Mouse (Mus musculus) mature B cell (primary cell): ENCODE measurements around the gene Lat2.

Source experiments
- in situ Hi-C: fragments of 300-500 bp; cut with MboI; formaldehyde crosslinking; loops from 2 replicates; pipeline ENCODE4 v1.14.3; 2019

Gene Lat2

DNA sequence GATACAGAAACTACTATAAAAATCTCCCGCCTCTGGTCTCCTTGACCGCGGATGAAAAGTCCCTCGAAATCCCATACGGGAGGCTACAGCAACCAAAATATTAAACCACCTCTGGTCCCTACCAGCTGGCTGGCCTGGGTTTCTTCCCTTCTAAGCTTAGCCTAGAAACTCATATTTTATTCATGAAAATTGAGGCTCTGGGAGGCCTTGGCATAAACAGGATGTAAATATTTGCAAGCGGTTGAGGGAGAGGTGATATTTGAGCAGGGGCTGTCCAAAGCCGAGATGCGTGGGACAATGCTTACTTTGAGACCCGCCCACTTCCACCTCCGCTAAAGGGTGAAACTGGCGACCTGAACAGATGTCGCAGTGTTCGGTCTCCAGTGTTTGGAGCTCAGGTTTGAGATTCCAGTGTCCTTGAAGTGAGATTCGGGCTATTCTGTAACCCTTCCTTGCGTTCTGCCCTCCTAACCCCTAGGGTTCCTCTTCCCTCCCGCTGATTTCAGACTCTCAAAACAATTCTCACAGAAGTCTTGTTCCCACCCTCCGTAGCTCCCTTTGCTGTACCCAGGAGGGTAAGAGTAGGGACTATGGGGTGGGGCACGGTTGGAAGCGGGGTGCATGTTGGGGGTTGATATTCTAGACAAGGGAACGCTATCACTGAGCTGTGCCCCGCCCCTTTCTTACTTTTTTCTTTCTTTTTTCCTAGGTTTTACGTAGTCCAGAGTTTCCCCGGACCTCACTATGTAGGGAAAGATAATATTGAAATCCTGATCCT is 42.9 kb downstream of the Lat2 start:
- in situ Hi-C loops, result no loop called here

DNA sequence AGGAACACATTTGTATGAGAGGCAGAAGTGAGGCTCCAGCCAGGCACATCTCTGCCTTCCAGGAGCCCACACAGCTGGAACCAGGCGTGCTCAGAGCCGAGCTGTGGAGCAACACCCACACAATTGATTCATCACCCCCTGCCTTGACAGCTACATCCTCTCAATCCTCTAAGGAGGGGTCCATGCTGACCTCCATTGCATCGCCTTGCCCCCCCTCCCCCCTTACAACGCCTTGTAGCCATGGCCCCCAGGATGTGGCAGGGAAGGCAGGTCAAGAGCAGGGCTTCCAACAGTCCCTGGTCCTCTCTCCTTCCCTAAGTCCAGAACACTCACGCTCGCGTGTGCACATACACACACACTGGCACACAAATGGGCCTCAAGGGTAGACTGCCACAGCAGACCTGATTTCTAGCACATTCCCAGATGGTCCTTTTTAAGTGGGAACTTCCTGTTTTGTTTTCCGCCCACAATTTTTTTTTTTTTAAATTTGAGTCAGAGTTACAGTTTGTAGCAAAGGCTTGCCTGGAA is 45.8 kb downstream of the Lat2 start:
- in situ Hi-C loops, result no loop called here

DNA sequence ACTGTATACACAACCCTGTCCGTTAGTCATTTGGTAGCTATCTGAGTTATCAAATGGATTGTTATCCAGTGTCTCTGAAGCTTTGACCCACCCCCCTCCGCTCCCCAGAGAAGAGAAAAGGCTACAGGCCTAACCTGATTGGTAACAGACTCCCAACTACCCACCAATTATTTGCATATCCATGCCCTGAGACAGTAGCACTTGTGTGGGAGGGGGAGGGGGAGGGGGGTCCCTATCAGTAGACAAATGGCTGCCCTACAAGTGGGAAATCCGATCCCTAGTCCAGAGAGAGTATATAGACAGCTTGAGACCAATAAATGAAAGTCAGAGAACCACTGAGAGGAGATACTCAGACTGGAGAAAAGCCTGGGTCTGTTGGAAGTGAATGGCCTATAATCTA is 46.8 kb downstream of the Lat2 start:
- in situ Hi-C loops, result no loop called here

DNA sequence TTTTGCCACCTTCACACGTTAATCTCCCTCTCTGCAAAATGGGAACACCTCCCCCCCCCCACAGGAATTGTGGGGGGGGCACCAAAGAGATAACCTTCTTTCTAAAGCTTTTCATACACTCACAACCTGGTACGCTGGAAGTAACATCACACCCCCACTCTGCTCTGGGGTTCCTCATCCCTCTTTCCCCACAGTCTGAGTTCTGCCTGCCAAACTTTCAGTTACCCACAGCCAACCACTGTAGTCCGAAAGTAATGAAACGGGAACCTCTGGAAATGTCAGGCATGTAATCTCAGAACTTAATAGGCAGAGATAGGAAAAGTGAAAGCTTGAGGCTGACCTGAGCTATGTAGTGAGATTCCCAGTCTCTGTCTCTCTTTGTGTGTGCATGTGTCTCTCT is 47.4 kb downstream of the Lat2 start:
- in situ Hi-C loops, result no loop called here

DNA sequence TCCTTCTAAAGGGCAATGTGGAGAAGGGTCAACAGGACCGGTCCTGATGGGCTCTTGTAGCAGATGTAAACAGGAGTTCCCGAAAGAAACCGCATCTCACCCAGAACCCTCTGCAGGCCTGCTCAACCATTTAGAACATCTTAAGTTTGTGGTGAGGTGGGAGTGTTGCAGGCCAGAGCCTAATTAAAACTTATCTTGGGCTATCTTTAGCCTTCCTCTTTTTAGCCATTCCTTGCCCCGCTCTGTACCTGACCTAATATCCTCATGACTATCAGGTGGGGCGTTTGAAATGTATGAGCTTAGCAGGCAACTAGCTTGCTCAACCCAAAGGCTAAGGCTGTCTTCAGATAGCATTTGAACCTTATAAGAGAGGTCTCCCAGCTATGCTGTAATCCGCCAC is 49.1 kb downstream of the Lat2 start:
- in situ Hi-C loops, result no loop called here

DNA sequence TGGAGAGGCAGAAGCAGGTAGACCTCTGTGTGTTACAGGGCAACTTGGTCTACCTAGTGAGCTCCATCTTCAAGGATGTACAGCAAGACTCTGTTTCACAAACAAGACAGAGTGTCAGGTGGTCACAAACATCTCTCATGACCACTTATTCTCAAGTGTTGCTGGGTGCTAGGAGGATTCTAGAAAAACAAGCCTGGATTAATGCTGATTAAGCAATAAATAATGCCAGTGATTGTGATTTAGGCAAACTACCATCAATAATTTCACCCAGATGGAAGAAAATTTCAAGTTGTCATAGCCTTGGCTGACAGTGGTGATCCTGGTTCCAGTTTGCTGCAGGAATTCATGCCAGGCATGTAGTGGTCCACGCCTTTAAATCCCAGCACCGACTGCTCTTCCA is 50.6 kb downstream of the Lat2 start:
- in situ Hi-C loops, result no loop called here

DNA sequence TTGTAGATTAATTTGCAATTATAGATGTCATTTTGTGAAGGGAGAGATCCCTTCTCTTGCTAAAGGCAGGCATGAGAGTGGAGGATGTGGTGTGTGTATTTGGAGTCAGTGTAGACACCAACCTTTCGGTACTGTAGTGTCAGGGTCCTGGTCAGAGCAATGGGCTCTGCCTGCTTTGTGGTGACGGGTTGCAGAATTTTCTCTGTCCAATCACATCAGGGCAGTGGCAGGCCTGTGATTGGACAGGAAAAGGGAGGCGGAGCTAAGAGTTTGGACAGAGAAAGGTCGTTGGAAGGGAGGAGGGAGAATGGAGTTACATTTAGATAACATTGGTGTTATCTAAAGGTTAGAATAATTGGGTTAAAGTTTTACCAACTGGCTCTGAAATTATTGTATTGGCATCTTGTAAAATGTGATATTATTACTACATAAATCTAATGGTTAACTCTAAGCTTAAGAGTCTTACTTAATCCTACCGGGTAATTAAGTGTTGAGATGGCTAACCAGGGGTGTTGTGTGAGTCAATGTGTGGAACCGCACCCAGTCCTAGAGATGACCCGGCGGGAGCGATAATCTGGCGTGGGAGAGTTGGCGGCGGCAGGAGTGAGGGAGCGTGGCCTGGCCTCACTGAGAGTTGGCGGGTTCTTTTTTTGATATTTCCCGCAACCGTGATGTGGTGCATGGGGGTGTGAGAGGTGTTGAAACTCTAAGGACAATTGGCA is 54.2 kb downstream of the Lat2 start:
- in situ Hi-C loops, result no loop called here

DNA sequence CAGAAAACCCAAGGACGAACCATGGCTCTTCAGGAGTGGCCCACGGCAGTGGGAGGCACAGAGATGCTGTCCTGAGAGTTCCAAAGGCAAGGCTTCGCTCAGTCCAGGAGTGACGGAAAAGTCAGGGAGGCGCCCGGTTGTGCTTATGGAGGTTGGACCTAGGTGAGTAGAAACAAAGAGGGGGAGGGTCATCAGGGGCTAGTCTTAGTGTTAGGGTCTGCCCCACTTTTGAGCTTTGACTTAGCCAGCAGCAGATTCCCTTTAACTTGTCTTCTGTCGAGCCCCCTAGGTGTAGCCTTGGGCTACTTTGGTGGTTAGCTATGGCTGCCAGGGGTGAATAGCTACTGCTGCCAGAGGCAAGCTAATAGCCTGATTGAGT is 54.8 kb downstream of the Lat2 start, which contains the start of gene Syna:
Gene Syna (minus strand): TSS at position 101 of the 379 bp plus-strand sequence.
- in situ Hi-C loops, result no loop called here

DNA sequence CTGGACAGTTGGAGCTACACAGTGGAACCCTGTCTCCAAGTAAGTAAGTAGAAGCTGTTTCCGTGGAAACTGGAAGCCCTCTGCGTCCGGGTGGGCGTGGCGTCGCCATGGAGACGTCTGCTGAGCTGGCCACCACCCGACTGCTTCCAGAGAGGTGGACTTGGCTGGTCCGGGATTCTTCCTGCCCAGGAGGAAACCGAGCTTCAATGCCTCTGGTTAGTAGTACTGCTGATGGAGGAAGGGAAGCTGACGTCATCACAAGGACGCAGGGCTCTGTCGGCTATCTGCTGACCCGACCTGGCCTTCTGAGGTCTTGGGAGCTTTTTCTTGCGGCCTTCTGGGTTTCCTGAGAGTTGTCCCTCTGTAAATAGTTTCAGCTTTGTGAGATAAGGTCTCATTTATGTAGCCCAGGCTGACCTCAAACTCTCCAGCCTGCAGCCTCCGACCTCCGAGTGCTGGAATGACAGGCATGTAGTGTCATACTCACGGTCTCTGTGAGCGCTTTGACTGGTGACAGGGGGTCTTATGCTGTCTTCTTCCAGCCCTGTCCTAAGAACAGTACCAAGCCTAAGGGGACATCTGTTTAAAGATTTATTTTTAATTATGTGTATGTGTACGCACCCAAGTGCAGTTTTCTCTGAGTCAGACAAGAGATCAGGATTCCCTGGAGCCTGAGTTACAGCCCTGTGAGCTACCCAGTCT is 59.2 kb downstream of the Lat2 start:
- in situ Hi-C loops, result no loop called here

DNA sequence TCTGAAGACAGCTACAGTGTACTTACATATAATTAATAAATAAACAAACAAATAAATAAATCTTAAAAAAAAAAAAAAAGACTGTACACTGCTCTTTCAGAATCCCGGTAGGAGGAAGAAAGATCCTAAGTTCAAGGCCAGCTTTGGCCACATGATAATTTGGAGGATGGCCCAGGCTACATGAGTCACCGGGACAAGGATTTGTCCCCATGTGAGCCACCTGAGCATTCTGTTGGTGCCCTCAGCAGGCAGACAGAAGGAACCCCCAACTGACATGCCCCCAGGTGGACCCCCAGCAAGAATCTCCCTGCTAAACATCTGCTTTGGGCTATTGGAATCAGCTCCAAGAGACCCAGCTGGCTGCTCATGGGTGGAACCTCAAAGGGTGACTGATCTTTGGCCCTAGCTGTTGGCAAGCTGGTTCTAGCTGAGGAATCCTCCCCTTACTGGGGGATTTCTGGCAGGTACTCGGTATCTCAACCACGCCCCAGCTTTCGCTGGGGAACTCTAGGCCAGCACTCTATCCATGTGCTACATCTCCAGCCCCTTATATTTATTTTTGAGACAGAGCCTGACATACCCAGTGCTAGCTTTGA is 60.8 kb downstream of the Lat2 start:
- in situ Hi-C loops, result no loop called here

DNA sequence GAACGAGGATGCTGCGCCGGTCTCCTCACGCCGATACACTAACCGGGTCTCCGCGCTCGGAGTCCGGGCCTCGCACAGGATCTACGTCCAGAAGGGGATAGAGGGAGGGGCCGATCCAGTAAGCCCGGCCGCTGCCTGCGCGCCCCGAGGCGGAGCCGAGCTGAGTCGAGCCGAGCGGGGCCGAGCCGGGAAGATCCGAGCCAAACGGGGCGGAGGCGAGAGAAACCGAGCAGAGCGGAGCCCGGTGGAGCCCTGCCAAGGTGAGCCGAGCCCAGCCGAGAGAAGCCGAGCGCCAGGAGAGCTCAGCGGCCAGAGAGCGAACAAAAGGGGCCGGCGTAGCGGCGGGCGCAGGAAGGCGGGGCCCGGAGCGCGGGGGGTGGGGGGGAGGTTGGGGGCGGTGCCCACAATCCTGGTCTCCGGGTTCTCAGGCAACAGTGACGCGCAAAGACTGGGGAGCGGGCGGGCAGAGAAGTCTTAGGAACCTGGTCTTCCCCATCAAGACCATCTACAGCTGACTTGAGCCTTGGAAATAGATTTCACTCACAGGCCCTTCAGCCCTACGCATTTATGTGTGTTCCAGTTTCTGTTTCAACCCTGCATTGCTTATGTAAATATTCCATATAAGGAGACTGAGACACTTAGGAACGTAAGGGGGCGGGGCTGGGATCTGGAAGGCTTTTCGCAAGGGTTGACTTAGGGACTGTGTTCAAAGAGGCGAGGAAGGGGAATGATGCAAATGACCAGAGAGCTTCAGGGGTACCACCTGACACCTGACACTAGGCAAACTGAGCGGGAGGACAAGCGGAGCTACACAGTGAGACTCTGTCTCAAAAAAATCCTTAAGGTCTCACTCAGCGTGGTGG is 62.5 kb downstream of the Lat2 start, which contains the start of gene Clip2:
Gene Clip2 (minus strand): TSS at position 325 of the 863 bp plus-strand sequence.
- in situ Hi-C loops, result no loop called here

DNA sequence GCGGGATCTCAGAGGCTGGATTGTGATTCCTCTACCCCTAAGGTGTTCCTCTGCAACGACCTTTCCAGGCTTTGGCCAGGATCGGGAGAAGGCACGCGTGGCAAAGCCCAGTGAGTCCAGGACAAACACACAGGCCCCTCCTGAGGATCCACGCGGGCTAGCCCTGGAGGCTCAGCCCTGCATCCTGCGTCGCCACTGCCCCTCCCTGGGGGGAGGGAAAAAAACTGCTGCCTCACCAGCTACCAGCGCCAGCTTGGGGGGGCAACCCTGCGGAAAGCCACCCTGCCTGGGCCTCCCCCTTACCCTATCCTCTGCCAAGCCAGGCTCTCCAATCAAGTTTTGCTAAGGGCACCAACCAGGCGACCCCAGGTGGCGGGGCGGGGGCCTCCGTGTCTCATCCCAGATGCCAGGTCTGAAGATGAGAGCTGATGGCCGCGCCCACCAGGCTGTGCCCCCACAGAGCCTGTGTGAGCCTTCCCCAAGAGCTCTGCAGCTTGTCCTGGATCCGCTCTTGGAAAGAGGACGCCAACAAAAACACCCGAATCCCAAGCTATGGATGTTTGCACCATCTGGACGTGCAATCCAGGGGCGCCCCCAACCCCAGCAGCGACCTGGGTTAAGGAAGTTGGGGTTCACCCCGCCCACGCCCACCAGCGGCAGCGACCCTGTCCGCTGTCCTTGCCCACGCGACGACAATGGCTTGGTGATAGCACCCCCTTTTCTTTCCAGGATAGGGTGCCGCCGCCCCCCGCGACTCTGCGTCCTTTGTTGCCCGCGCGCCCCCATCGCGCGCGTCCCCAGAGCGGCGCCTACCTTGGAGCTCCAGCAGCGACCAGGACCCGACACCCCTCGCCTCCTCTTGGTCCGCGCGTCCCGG is 63.4 kb downstream of the Lat2 start:
- in situ Hi-C loops, result no loop called here

DNA sequence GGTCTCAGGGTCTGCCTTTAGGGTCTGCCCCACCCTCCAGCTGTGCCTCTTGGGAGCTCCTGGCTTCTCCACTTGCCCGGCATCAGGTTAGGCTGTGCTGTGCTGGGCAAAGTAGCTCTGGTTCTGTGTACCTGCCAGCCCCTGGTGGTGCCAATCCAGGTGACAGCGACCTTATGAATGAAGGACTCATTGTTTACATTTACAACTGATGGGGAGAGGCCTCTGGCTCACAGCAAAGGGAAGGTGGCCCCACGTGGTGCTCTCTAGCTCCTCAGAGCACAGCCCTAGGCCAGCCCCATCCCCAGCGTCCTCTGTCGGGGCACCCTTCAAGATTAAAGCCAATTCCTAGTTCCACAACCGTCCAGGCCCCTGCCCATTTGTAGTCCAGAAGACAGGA is 64.0 kb downstream of the Lat2 start:
- in situ Hi-C loops, result no loop called here
